9 mouse cellular contexts compared by ENCODE assay signal in the genomic region with DNA sequence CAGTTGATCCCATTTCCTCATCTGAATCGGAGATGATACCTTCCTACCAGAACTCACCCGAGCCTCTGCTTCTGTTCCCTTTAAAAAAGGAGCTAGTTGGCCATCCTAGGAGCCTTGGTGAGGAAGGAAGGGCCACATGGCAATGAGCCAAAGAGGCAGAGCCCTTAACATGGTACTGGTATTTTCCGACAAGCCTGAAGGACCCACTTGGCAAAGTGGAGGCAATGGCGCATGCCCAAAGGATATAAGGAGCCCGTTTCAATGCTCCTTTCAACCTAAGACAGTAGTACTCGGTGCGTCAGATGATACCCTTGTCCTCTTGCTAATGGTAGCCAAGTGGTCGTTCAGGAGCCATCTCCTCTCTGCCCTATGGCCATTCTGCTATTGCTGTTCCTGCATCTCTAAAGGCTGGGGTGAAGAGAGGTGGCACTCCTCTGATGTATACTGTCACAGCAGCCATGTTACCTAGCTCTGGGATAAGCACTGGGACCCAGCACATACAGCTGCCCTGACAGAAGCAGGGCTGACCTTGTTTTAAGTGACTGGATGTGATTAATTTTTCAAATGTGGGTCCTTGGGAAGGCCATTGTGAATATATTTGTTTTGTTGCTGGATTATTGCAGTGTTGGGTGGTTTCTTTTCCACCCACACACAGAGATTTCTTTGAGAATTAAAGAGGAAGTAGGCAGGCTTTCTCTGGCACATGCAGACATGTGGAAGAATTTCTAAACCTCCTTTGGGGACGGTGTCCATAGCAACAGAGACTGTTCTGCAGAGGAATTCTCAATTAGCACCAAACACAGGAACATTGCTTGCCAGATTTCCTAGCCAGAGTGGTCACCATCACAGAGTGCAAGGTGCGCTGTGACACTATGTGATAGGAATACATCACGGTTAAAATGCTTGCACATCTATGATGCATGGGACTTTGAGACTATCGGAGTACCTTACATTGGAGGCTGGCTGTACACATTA.
DNase-seq lines count a peak whose midpoint lies in the region; ATAC-seq and TF ChIP-seq lines count a peak whose summit lies in the region.
"Had no signal": no experiment of that assay in that cellular context is flagged by ENCODE, and none has a peak within 500 bp of the region (broad histone marks: within the 10 kb centered on the region; RNA-seq: fewer than 3 reads in every experiment).

No protein-coding gene starts in this region.

- H3K36me3 ChIP-seq in embryonic facial prominence, embryonic 11.5 days (replicated peaks; ENCODE audit: control insufficient read depth, insufficient read depth, low read depth, low read length), result no peaks in the 10 kb centered on the region
- no peaks in the 10 kb centered on the region for H3K36me3 ChIP-seq in neural tube, embryonic 14.5 days (ENCODE audit: control insufficient read depth, insufficient read depth, low read length)
- no peaks in the 10 kb centered on the region for H3K36me3 ChIP-seq in intestine, embryonic 15.5 days
- H3K36me3 ChIP-seq: liver, embryonic 13.5 days had no signal

- no peak for ATAC-seq in embryonic facial prominence, embryonic 11.5 days (replicated peaks; ENCODE audit: insufficient number of reproducible peaks, low FRiP score, low TSS enrichment, low read depth)
- ATAC-seq in neural tube, embryonic 14.5 days (ENCODE audit: low read depth), result peak; percentile 64
- ATAC-seq in intestine, embryonic 15.5 days, result no peak

- H3K27ac ChIP-seq in bone marrow macrophage, adult 2 months (ENCODE audit: insufficient read depth, low read depth, low read length), result peak overlapping the region; percentile 85
- no peak overlapping the region for H3K27ac ChIP-seq in embryonic facial prominence, embryonic 11.5 days (replicated peaks; ENCODE audit: low read depth, low read length)
- peak overlapping the region; percentile 89 for H3K27ac ChIP-seq in neural tube, embryonic 14.5 days (ENCODE audit: low read depth, low read length)
- no peak overlapping the region for H3K27ac ChIP-seq in intestine, embryonic 15.5 days
- H3K27ac ChIP-seq: liver, embryonic 13.5 days had no signal

- no peak for TF ChIP-seq CTCF in bone marrow macrophage, adult 2 months (IDR thresholded peaks at IDR 0.05; ENCODE audit: low read depth, low read length)

- no peak for TF ChIP-seq POLR2A in bone marrow macrophage, adult 2 months (IDR thresholded peaks at IDR 0.05; ENCODE audit: borderline replicate concordance, low read depth, low read length)

- peaks cover 32% of the 10 kb centered on the region for H3K4me1 ChIP-seq in bone marrow macrophage, adult 2 months (ENCODE audit: control insufficient read depth, insufficient read depth, low read length)
- H3K4me1 ChIP-seq in embryonic facial prominence, embryonic 11.5 days (ENCODE audit: control insufficient read depth, insufficient read depth, low read length), result no peaks in the 10 kb centered on the region
- peaks cover 62% of the 10 kb centered on the region for H3K4me1 ChIP-seq in neural tube, embryonic 14.5 days (ENCODE audit: control insufficient read depth, insufficient read depth, low read length)
- H3K4me1 ChIP-seq in intestine, embryonic 15.5 days (replicated peaks), result peaks cover 5% of the 10 kb centered on the region; the same call in 1 of the 2 replicates
- H3K4me1 ChIP-seq: liver, embryonic 13.5 days had no signal

- H3K4me3 ChIP-seq in bone marrow macrophage, adult 2 months (ENCODE audit: insufficient read depth, low read length), result no peak overlapping the region
- no peak overlapping the region for H3K4me3 ChIP-seq in embryonic facial prominence, embryonic 11.5 days (ENCODE audit: low read depth, low read length)
- H3K4me3 ChIP-seq in neural tube, embryonic 14.5 days (ENCODE audit: low read depth, low read length), result no peak overlapping the region
- H3K4me3 ChIP-seq in intestine, embryonic 15.5 days (replicated peaks), result no peak overlapping the region
- H3K4me3 ChIP-seq: liver, embryonic 13.5 days had no signal

- intact Hi-C loops in heart, postnatal 25 days (cut with DNase I), result no loop called here
- intact Hi-C loops in left cerebral cortex, postnatal 36 days (cut with DNase I), result loop anchor here (10.0 kb wide), 1 partner anchor 127 kb away; no protein-coding TSS in a partner anchor

- 75% methylated on average over 12 of the region's 12 CpGs for WGBS in embryonic facial prominence, embryonic 11.5 days
- WGBS in neural tube, embryonic 14.5 days, result 47% methylated on average over 12 of the region's 12 CpGs
- WGBS in intestine, embryonic 15.5 days, result 81% methylated on average over 12 of the region's 12 CpGs

- no peaks in the 10 kb centered on the region for H3K27me3 ChIP-seq in embryonic facial prominence, embryonic 11.5 days (ENCODE audit: control insufficient read depth, insufficient read depth, low read length)
- no peaks in the 10 kb centered on the region for H3K27me3 ChIP-seq in neural tube, embryonic 14.5 days (ENCODE audit: control insufficient read depth, insufficient read depth, low read length)
- H3K27me3 ChIP-seq in intestine, embryonic 15.5 days (replicated peaks), result no peaks in the 10 kb centered on the region
- H3K27me3 ChIP-seq: liver, embryonic 13.5 days had no signal

- H3K4me2 ChIP-seq in embryonic facial prominence, embryonic 11.5 days (ENCODE audit: low read depth, low read length), result no peak overlapping the region
- H3K4me2 ChIP-seq in neural tube, embryonic 14.5 days (ENCODE audit: low read depth, low read length), result no peak overlapping the region
- H3K4me2 ChIP-seq in intestine, embryonic 15.5 days (replicated peaks), result no peak overlapping the region
- H3K4me2 ChIP-seq: liver, embryonic 13.5 days had no signal

- no peaks in the 10 kb centered on the region for H3K9me3 ChIP-seq in embryonic facial prominence, embryonic 11.5 days (replicated peaks; ENCODE audit: control insufficient read depth, low read length)
- H3K9me3 ChIP-seq in neural tube, embryonic 14.5 days (ENCODE audit: control insufficient read depth, low read length), result no peaks in the 10 kb centered on the region
- H3K9me3 ChIP-seq in intestine, embryonic 15.5 days, result no peaks in the 10 kb centered on the region
- H3K9me3 ChIP-seq: liver, embryonic 13.5 days had no signal

- H3K9ac ChIP-seq in embryonic facial prominence, embryonic 11.5 days (replicated peaks; ENCODE audit: low read length), result no peak overlapping the region
- no peak overlapping the region for H3K9ac ChIP-seq in neural tube, embryonic 14.5 days (replicated peaks; ENCODE audit: low read depth, low read length)
- H3K9ac ChIP-seq in intestine, embryonic 15.5 days, result no peak overlapping the region
- H3K9ac ChIP-seq: liver, embryonic 13.5 days had no signal

- peak; percentile 43 for DNase-seq in embryonic facial prominence, embryonic 11.5 days (ENCODE audit: low spot score)
- peak; percentile 37 for DNase-seq in heart, postnatal 25 days (ENCODE audit: low spot score)
- peak; percentile 68 to 69 for DNase-seq in left cerebral cortex, postnatal 36 days (ENCODE audit: low spot score in 2 of 2)
- DNase-seq in kidney, postnatal 10 days, result no peak
- no peak for DNase-seq in urinary bladder, adult 2 months (ENCODE audit: low spot score)
- DNase-seq: liver, embryonic 13.5 days had no signal

Comparison
In these comparisons a context has a peak if more than half of its experiments do, and no peak if none do; other contexts are left out.
1. H3K27ac ChIP-seq: peak in bone marrow macrophage, adult 2 months (single experiment) and neural tube, embryonic 14.5 days (single experiment); none in embryonic facial prominence, embryonic 11.5 days (single experiment) and intestine, embryonic 15.5 days (single experiment).
2. DNase-seq: peak in embryonic facial prominence, embryonic 11.5 days (single experiment), heart, postnatal 25 days (single experiment) and left cerebral cortex, postnatal 36 days (2 of 2); none in kidney, postnatal 10 days (single experiment) and urinary bladder, adult 2 months (single experiment).